Mouse (Mus musculus) olfactory bulb, adult 2 months (tissue): Measurements from ENCODE around the gene March11. TPM values are rescaled to one million over a fixed set of nuclear protein-coding genes. Genes with fewer than 3 reads are reported as not detected.

Source experiments
- H3K27ac ChIP-seq: fragments of 200-500 bp; 2 replicates; pipeline ENCODE4 v1.5.1; 2012; ENCODE audit warnings: low read depth, low read length; ENCODE audit not compliant: insufficient read depth
- H3K4me1 ChIP-seq: fragments of 200-500 bp; 2 replicates; pipeline ENCODE4 v1.6.1; 2012; ENCODE audit warnings: low read length; ENCODE audit not compliant: control insufficient read depth, insufficient read depth
- H3K4me3 ChIP-seq: fragments of 200-500 bp; 2 replicates; pipeline ENCODE4 v1.5.1; 2012; ENCODE audit warnings: mild to moderate bottlenecking, low read depth, low read length, moderate library complexity; ENCODE audit not compliant: insufficient read depth
- CTCF ChIP-seq: fragments of 200-500 bp; IDR thresholded peaks from 2 replicates; pipeline ENCODE4 v1.5.1; 2012; ENCODE audit warnings: low read depth, mild to moderate bottlenecking, low read length, moderate library complexity; ENCODE audit not compliant: insufficient read depth
- POLR2A ChIP-seq: fragments of 200-500 bp; IDR thresholded peaks from 2 replicates; pipeline ENCODE4 v1.6.1; 2012; ENCODE audit warnings: mild to moderate bottlenecking, low read depth, low read length, moderate library complexity; ENCODE audit not compliant: insufficient read depth
- WGBS: fragments of 180-500 bp; shearing (Covaris S2); methylation state at CpG from one replicate; pipeline ENCODE4 v1.1.7; 2018; 5-methylcytosine and 5-hydroxymethylcytosine counted together
- polyA plus RNA-seq: library from polyadenylated mRNA; stranded (reverse); fragments of >200 nt; gene quantifications from 2 replicates; pipeline ENCODE4 v1.2.4, GENCODE M21; 2012; ENCODE audit warnings: low replicate concordance; ENCODE audit not compliant: missing spikeins, insufficient read depth, insufficient read length

March11 gene
- polyA plus RNA-seq, 1 experiment: not detected

DNA sequence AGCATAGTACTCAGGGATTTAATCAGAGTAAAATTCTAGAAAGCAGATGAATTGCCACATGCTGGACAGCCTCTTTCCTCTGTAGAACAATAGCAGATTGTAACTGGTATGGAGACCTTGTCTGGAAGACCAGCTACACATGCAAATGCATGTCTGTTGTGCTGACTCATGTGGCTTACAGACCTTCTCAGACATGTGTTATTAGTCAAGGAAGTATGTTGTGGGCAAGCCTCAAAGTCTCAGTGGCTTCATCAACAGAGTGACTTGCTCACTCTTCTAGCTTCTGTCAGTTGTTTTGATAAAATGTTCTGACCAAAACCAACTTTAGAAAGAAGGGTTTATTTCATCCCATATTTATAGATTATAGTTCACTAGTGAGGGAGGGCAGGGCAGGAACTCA lies 44.8 kb downstream of the March11 start:
- no peak overlapping the region for H3K27ac ChIP-seq
- no peak overlapping the region for H3K4me3 ChIP-seq
- no peaks in the 10 kb centered on the region for H3K4me1 ChIP-seq
- no peak for TF ChIP-seq POLR2A
- TF ChIP-seq CTCF: no peak

DNA sequence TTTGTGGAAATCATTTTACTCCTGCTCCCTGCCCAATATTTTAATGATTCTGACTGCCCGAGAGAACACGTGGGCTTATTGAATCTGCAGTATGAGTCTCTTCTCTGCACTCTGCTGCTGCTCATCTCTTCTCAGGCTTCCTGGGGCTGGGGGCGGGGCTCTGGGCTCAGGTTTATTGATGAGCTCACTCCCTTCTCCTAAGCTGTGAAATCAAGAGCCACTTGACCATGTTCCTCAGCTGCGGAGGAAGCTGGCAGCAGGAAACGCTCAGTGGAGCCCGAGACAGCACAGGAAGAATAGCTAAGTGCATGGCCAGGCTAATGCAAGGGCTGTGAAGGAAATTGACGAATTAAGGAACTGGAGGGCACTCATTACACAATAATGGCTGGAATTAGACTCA lies 56.5 kb downstream of the March11 start:
- Histone ChIP-seq H3K27ac (no peak overlapping the region), H3K4me3 (no peak overlapping the region), H3K4me1 (peaks cover 8% of the 10 kb centered on the region)
- WGBS: 13% methylated on average over 7 of the region's 7 CpGs
- TF ChIP-seq CTCF (no peak), POLR2A (no peak)

- H3K27ac ChIP-seq: no peak overlapping the region
- no peak overlapping the region for H3K4me3 ChIP-seq
- TF ChIP-seq CTCF: no peak
- no peak for TF ChIP-seq POLR2A
- 86% methylated on average over 5 of the region's 5 CpGs for WGBS
- peaks cover 8% of the 10 kb centered on the region for H3K4me1 ChIP-seq
Observed at GRCm38 (mm10) chr15:26366511-26366910, 57.7 kb downstream of the March11 start.

DNA sequence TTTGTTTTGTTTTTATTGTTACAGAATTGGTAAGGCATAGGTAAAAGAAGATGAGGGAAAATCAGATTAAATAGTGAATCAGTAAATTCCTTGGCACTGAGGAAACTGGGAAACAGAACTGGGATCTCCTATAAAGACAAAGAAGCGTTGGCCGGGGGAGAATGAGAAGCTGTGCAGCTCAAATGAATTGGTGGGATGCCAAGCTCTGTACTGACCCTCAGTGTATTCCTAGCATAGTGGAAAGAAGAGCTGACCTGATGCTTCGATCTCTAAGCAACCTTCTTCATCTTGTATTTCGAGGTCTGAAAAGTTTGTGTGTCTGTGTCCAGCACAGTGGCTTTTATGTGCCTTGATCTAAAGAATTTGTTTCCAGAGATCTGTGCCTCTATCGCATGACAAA lies 64.9 kb downstream of the March11 start:
- 0 out of 2 replicates have a peak overlapping the region, but pooled peaks have one; percentile 75 for H3K27ac ChIP-seq
- TF ChIP-seq CTCF: no peak
- no peak for TF ChIP-seq POLR2A
- no peak overlapping the region for H3K4me3 ChIP-seq
- 0 out of 2 replicates have a peak, but pooled peaks cover 2% of the 10 kb centered on the region for H3K4me1 ChIP-seq
- WGBS: 78% methylated on average over 5 of the region's 5 CpGs

- Histone ChIP-seq H3K4me3 (no peak overlapping the region), H3K4me1 (no peaks in the 10 kb centered on the region), H3K27ac (peak overlapping the region; percentile 75)
- 35% methylated on average over 2 of the region's 2 CpGs for WGBS
- TF ChIP-seq CTCF: no peak
- TF ChIP-seq POLR2A: no peak
Observed at GRCm38 (mm10) chr15:26374232-26374631, 65.4 kb downstream of the March11 start.

- H3K27ac ChIP-seq: peak overlapping the region; percentile 75; the same call in 1 of the 2 replicates
- H3K4me1 ChIP-seq: no peaks in the 10 kb centered on the region
- no peak overlapping the region for H3K4me3 ChIP-seq
- WGBS: 73% methylated on average over 3 of the region's 3 CpGs
- TF ChIP-seq POLR2A (no peak), CTCF (no peak)
Observed at GRCm38 (mm10) chr15:26374946-26375345, 66.1 kb downstream of the March11 start.

GRCm38 (mm10) chr15:26377355-26377754 lies 68.5 kb downstream of the March11 start:
- H3K27ac ChIP-seq: no peak overlapping the region
- no peaks in the 10 kb centered on the region for H3K4me1 ChIP-seq
- H3K4me3 ChIP-seq: no peak overlapping the region
- no peak for TF ChIP-seq CTCF
- TF ChIP-seq POLR2A: no peak
- 78% methylated on average over 2 of the region's 2 CpGs for WGBS

GRCm38 (mm10) chr15:26378879-26379278 lies 70.0 kb downstream of the March11 start:
- TF ChIP-seq POLR2A: no peak
- no peak for TF ChIP-seq CTCF
- 87% methylated on average over 4 of the region's 4 CpGs for WGBS
- Histone ChIP-seq H3K4me3 (no peak overlapping the region), H3K4me1 (no peaks in the 10 kb centered on the region), H3K27ac (no peak overlapping the region)

GRCm38 (mm10) chr15:26379831-26380230 lies 71.0 kb downstream of the March11 start:
- no peak for TF ChIP-seq CTCF
- TF ChIP-seq POLR2A: no peak
- Histone ChIP-seq H3K4me1 (no peaks in the 10 kb centered on the region), H3K27ac (no peak overlapping the region), H3K4me3 (no peak overlapping the region)
- 88% methylated on average over 3 of the region's 3 CpGs for WGBS

GRCm38 (mm10) chr15:26380844-26381243 lies 72.0 kb downstream of the March11 start:
- TF ChIP-seq POLR2A (no peak), CTCF (no peak)
- no peak overlapping the region for H3K27ac ChIP-seq
- no peak overlapping the region for H3K4me3 ChIP-seq
- no peaks in the 10 kb centered on the region for H3K4me1 ChIP-seq
- 52% methylated on average over 1 of the region's 1 CpGs for WGBS
